Comparison of ENCODE assay signal across 8 mouse cellular contexts in the genomic region with DNA sequence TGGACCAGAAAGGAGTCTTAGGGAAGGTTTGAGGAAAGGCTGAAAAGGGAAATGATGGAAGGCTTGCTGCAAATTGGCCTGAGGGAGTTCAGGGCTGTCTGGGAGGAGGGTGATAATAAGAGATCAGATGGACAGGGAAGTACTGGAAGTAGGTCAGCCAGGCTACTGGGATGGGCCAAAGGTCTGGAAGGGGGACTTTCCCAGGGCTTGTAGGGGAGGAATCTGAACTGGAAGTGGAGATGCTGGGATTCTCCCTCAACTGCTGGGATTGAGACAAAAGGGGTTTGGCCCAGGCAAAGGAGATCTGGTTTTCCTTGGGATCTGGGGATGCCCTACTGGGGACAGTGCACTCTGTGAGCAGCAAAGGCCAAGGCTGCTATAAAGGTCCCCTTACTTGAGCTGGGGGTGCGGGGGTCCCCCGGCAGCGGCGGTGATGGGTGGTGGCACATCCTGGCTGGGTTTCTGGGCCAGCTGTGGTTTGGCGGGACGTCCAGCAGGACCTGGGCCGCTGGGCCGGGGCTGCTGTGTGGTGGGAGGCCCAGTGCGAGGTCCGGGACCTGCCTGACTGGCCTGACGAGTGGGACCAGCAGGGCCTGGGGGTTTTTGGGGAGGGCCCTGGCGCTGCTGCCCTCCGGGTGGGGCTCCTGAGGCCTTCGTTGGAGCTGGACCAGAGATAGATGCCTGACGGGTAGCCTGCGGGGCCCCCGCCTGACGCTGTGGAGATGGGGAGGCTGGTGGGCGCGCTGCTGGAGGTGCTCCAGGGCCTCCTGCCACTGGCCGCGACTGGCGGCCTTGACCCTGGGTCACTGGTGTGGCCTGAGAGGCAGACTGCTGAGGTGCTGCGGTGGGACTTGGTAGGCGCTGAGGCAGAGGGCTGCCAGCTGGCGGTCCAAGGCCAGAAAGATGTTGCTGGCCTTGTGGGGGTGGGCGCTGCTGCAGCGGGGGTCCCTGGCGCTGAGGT. TPM values are rescaled to one million over a fixed set of nuclear protein-coding genes. Genes with fewer than 3 reads are reported as not detected.
DNase-seq lines count a peak whose midpoint lies in the region; ATAC-seq and TF ChIP-seq lines count a peak whose summit lies in the region.

No protein-coding gene starts in this region.

- H3K27me3 ChIP-seq in forebrain, embryonic 14.5 days (replicated peaks; ENCODE audit: control insufficient read depth, insufficient read depth, low read length) = no peaks in the 10 kb centered on the region
- no peaks in the 10 kb centered on the region for H3K27me3 ChIP-seq in forebrain, postnatal 0 days (ENCODE audit: insufficient read depth, low read length)
- no peaks in the 10 kb centered on the region for H3K27me3 ChIP-seq in intestine, embryonic 16.5 days (replicated peaks; ENCODE audit: control insufficient read depth, insufficient read depth, low read length)

- peaks cover 10% of the 10 kb centered on the region; the same call in 1 of the 2 replicates for H3K36me3 ChIP-seq in forebrain, embryonic 14.5 days (ENCODE audit: control insufficient read depth, insufficient read depth, low read length)
- H3K36me3 ChIP-seq in forebrain, postnatal 0 days (ENCODE audit: insufficient read depth) = peaks cover 11% of the 10 kb centered on the region
- H3K36me3 ChIP-seq in intestine, embryonic 16.5 days (ENCODE audit: control insufficient read depth, insufficient read depth, low read length) = 0 out of 2 replicates have a peak, but pooled peaks cover 6% of the 10 kb centered on the region

- no peak for TF ChIP-seq CTCF in forebrain, postnatal 0 days (IDR thresholded peaks at IDR 0.05; ENCODE audit: low read depth)

- H3K27ac ChIP-seq in forebrain, embryonic 14.5 days (ENCODE audit: low read depth, low read length) = no peak overlapping the region
- H3K27ac ChIP-seq in forebrain, postnatal 0 days (ENCODE audit: low read depth, low read length) = no peak overlapping the region
- H3K27ac ChIP-seq in intestine, embryonic 16.5 days (ENCODE audit: low read length) = no peak overlapping the region

- no peak overlapping the region for H3K9ac ChIP-seq in forebrain, embryonic 14.5 days (ENCODE audit: low read length)
- H3K9ac ChIP-seq in forebrain, postnatal 0 days = no peak overlapping the region
- H3K9ac ChIP-seq in intestine, embryonic 16.5 days (ENCODE audit: low read depth, low read length) = no peak overlapping the region

- peak; percentile 33; the same call in 1 of the 2 replicates for ATAC-seq in forebrain, embryonic 14.5 days
- ATAC-seq in forebrain, postnatal 0 days = no peak
- ATAC-seq in intestine, embryonic 16.5 days = peak; percentile 46

- H3K4me1 ChIP-seq in forebrain, embryonic 14.5 days (ENCODE audit: control insufficient read depth, insufficient read depth, low read length) = no peaks in the 10 kb centered on the region
- H3K4me1 ChIP-seq in forebrain, postnatal 0 days (ENCODE audit: insufficient read depth) = no peaks in the 10 kb centered on the region
- H3K4me1 ChIP-seq in intestine, embryonic 16.5 days (ENCODE audit: control insufficient read depth, insufficient read depth, low read length) = no peaks in the 10 kb centered on the region

- H3K4me3 ChIP-seq in forebrain, embryonic 14.5 days (ENCODE audit: low read depth, low read length) = no peak overlapping the region
- no peak overlapping the region for H3K4me3 ChIP-seq in forebrain, postnatal 0 days (ENCODE audit: low read depth, low read length)
- no peak overlapping the region for H3K4me3 ChIP-seq in intestine, embryonic 16.5 days (ENCODE audit: low read length)

- intact Hi-C loops in left cerebral cortex, postnatal 36 days (cut with DNase I) = no loop called here

- no peak overlapping the region for H3K4me2 ChIP-seq in forebrain, embryonic 14.5 days (ENCODE audit: low read length)
- no peak overlapping the region for H3K4me2 ChIP-seq in forebrain, postnatal 0 days (ENCODE audit: low read depth)
- no peak overlapping the region for H3K4me2 ChIP-seq in intestine, embryonic 16.5 days (ENCODE audit: low read depth, low read length)

- DNase-seq in forebrain, embryonic 14.5 days (ENCODE audit: low spot score) = no peak
- no peak for DNase-seq in forebrain, postnatal 0 days
- DNase-seq in thymus, postnatal 4 days = peak; percentile 13
- no peak for DNase-seq in thymus, adult 18-20 months
- DNase-seq in urinary bladder, postnatal 10 days (ENCODE audit: low spot score) = no peak
- DNase-seq in yolk sac, embryonic 10.5 days (ENCODE audit: low spot score) = no peak
- DNase-seq in left cerebral cortex, postnatal 36 days (ENCODE audit: low spot score in 2 of 2) = no peak

- no peaks in the 10 kb centered on the region for H3K9me3 ChIP-seq in forebrain, embryonic 14.5 days (replicated peaks; ENCODE audit: control insufficient read depth, low read length)
- H3K9me3 ChIP-seq in forebrain, postnatal 0 days (ENCODE audit: low read length) = no peaks in the 10 kb centered on the region
- no peaks in the 10 kb centered on the region for H3K9me3 ChIP-seq in intestine, embryonic 16.5 days (ENCODE audit: control insufficient read depth, low read length)

- WGBS in forebrain, embryonic 14.5 days = 57% methylated on average over 27 of the region's 29 CpGs
- 56% methylated on average over 29 of the region's 29 CpGs for WGBS in forebrain, postnatal 0 days
- 36% methylated on average over 29 of the region's 29 CpGs for WGBS in intestine, embryonic 16.5 days

RNA-seq across cellular contexts. Expression of a gene that starts 7.6 kb away (rescaled TPM):
- 4.0 and 4.4 TPM in 2 replicates for polyA plus RNA-seq in forebrain, embryonic 14.5 days (2014; fragmentation: Nextera tagmentation; extraction: Ambion mirVana)
- total RNA-seq in forebrain, postnatal 0 days (2014; rRNA removed) = 3.0 and 3.6 TPM in 2 replicates
- 2.6 and 4.7 TPM in 2 replicates for polyA plus RNA-seq in forebrain, postnatal 0 days (2015; fragmentation: Nextera tagmentation; extraction: Ambion mirVana)
- polyA plus RNA-seq in intestine, embryonic 16.5 days (2015; fragmentation: Nextera tagmentation; extraction: Ambion mirVana) = 14.2 and 16.9 TPM in 2 replicates
- under 1 TPM; 0.63 to 0.99 TPM for total RNA-seq in left cerebral cortex, postnatal 36 days (2021)

RNA-seq across cellular contexts. Expression of a gene that starts 58.4 kb away (rescaled TPM):
- 28.8 and 36.1 TPM in 2 replicates for polyA plus RNA-seq in forebrain, embryonic 14.5 days (2014; fragmentation: Nextera tagmentation; extraction: Ambion mirVana)
- total RNA-seq in forebrain, postnatal 0 days (2014; rRNA removed) = 31.9 and 37.2 TPM in 2 replicates
- polyA plus RNA-seq in forebrain, postnatal 0 days (2015; fragmentation: Nextera tagmentation; extraction: Ambion mirVana) = 85.5 and 95.3 TPM in 2 replicates
- polyA plus RNA-seq in intestine, embryonic 16.5 days (2015; fragmentation: Nextera tagmentation; extraction: Ambion mirVana) = 1.2 and 1.5 TPM in 2 replicates
- 100 to 1,000 TPM; 554 to 584 TPM for total RNA-seq in left cerebral cortex, postnatal 36 days (2021)

Comparison
In these comparisons a context has a peak if more than half of its experiments do, and no peak if none do; other contexts are left out.
1. RNA of a gene that starts 58.4 kb away (polyA plus RNA-seq): 85.5 to 95.3 TPM in forebrain, postnatal 0 days and 28.8 to 36.1 TPM in forebrain, embryonic 14.5 days; 1.2 to 1.5 TPM in intestine, embryonic 16.5 days; every median in the first group is over 10 times any median in the second.